Mouse (Mus musculus): Measurements from ENCODE around the gene Slc39a5. TPM values are rescaled to one million over a fixed set of nuclear protein-coding genes. Genes with fewer than 3 reads are reported as not detected.
A peak's percentile ranks its signal among the peaks of the same experiment; 100 is the strongest.

The Slc39a5 gene
- total and polyA plus RNA-seq, 3 experiments = not detected

DNA sequence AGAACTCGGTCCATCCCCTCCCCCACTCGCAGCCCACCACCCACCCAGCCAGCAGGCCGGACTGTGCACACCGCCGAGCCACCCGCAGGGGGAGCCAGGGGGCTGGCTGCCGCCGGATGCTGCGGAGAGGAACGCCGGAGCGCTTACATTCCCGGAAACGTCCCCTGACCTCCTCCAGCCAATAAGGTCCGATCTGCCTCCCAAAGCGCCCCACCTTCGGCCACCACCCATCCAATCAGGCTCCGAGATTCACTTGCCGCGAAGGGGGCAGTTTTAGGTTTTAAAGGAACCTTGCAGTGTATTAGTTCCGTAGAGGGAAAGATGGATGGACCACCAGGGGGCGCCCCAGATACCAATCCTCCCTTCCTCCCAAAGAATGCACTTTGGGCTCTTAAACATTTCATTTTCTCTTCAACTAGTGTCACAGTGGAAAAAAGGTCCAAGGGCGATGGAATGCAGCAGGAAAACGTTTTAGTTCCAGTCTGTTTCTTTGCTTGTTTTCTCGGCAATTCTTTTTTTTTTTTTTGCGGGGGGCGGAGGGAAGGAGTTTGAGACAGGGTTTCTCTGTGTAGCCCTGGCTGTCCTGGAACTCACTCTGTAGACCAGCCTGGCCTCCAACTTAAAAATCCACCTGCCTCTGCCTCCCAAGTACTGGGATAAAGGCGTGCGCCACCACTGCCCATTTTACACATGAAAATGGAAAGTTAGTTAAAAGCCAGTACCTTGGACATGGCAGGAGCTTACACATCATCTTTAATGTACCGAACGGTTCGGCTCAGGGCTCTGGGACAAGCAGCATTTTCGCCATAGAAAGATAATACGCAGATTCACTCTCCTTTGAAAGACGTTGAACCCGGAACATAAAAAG lies 8.9 kb upstream of the Slc39a5 start:
- peak; percentile 94 to 97 for DNase-seq
- Histone ChIP-seq H3K27ac (peak overlapping the region; percentile 89), H3K4me3 (peak overlapping the region; percentile 73), H3K9ac (ENCODE audit: low read depth, low read length) (peak overlapping the region; percentile 68), H3K36me3 (ENCODE audit: control insufficient read depth, insufficient read depth, low read length) (no peaks in the 10 kb centered on the region), H3K4me1 (ENCODE audit: control insufficient read depth, insufficient read depth, low read length) (peaks cover 5% of the 10 kb centered on the region), H3K79me2 (replicated peaks; ENCODE audit: control insufficient read depth, insufficient read depth, low read length) (no peaks in the 10 kb centered on the region), H3K27me3 (ENCODE audit: control insufficient read depth, insufficient read depth, low read length) (no peaks in the 10 kb centered on the region)
- WGBS = 3% methylated on average over 36 of the region's 36 CpGs
- intact Hi-C loops (cut with DNase I) = loop anchor here (1.0 to 5.0 kb wide), 5 partner anchors 31 to 127 kb away; partner anchors contain the start of genes Cs and Esyt1
- TF ChIP-seq POLR2A (IDR thresholded peaks at IDR 0.05; ENCODE audit: insufficient read depth, low read depth, low read length) = peak; percentile 53; the same call in 1 of the 2 replicates
- peak; percentile 49; the same call in 1 of the 2 replicates for TF ChIP-seq EP300 (IDR thresholded peaks at IDR 0.05; ENCODE audit: insufficient read depth, low read depth, low read length)
- peak; percentile 84 for TF ChIP-seq CTCF (IDR thresholded peaks at IDR 0.05)

GRCm38 (mm10) chr10:128408591-128409535 lies 7.8 kb upstream of the Slc39a5 start:
- DNase-seq = peak in 1 of 2 experiments; percentile 37
- Histone ChIP-seq H3K4me1 (ENCODE audit: control insufficient read depth, insufficient read depth, low read length) (peaks cover 5% of the 10 kb centered on the region), H3K79me2 (replicated peaks; ENCODE audit: control insufficient read depth, insufficient read depth, low read length) (no peaks in the 10 kb centered on the region), H3K9ac (ENCODE audit: low read depth, low read length) (peak overlapping the region; percentile 68), H3K27me3 (ENCODE audit: control insufficient read depth, insufficient read depth, low read length) (no peaks in the 10 kb centered on the region), H3K36me3 (ENCODE audit: control insufficient read depth, insufficient read depth, low read length) (no peaks in the 10 kb centered on the region), H3K27ac (peak overlapping the region; percentile 79), H3K4me3 (peak overlapping the region; percentile 73)
- intact Hi-C loops (cut with DNase I) = loop anchor here (2.0 to 5.0 kb wide), 3 partner anchors 30 to 128 kb away; partner anchors contain the start of gene Cs
- TF ChIP-seq EP300 (IDR thresholded peaks at IDR 0.05; ENCODE audit: insufficient read depth, low read depth, low read length) = no peak
- TF ChIP-seq POLR2A (IDR thresholded peaks at IDR 0.05; ENCODE audit: insufficient read depth, low read depth, low read length) = no peak
- no peak for TF ChIP-seq CTCF (IDR thresholded peaks at IDR 0.05)
- WGBS = 13% methylated on average over 35 of the region's 35 CpGs

DNA sequence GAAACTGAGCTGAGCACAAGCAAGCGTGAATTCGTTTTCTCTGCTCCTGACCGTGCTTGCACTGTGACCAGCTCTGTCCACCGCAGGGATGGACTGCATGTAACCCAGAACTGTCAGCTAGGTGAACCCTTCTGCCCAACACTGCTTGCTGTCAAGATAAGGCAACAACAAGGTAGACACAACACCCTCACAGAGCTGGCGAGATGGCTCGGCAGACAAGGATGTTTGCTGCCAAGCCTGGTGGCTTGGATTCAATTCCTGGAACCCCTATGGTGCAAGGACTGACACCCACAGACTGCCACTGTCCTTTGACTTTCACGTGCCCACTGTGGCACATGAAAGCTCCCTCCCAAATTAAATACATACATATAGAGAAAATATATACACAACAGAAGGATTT lies 2.9 kb upstream of the Slc39a5 start:
- 77% methylated on average over 7 of the region's 7 CpGs for WGBS
- no peak for TF ChIP-seq POLR2A (IDR thresholded peaks at IDR 0.05; ENCODE audit: insufficient read depth, low read depth, low read length)
- no peak for TF ChIP-seq EP300 (IDR thresholded peaks at IDR 0.05; ENCODE audit: insufficient read depth, low read depth, low read length)
- no peak for TF ChIP-seq CTCF (IDR thresholded peaks at IDR 0.05)
- intact Hi-C loops (cut with DNase I) = no loop called here
- no peak overlapping the region for H3K4me3 ChIP-seq
- no peak for DNase-seq
- no peaks in the 10 kb centered on the region for H3K79me2 ChIP-seq (replicated peaks; ENCODE audit: control insufficient read depth, insufficient read depth, low read length)
- H3K27ac ChIP-seq = no peak overlapping the region
- H3K9ac ChIP-seq (ENCODE audit: low read depth, low read length) = no peak overlapping the region
- H3K36me3 ChIP-seq (ENCODE audit: control insufficient read depth, insufficient read depth, low read length) = no peaks in the 10 kb centered on the region
- peaks cover 1% of the 10 kb centered on the region; the same call in 1 of the 2 replicates for H3K4me1 ChIP-seq (ENCODE audit: control insufficient read depth, insufficient read depth, low read length)
- H3K27me3 ChIP-seq (ENCODE audit: control insufficient read depth, insufficient read depth, low read length) = no peaks in the 10 kb centered on the region

DNA sequence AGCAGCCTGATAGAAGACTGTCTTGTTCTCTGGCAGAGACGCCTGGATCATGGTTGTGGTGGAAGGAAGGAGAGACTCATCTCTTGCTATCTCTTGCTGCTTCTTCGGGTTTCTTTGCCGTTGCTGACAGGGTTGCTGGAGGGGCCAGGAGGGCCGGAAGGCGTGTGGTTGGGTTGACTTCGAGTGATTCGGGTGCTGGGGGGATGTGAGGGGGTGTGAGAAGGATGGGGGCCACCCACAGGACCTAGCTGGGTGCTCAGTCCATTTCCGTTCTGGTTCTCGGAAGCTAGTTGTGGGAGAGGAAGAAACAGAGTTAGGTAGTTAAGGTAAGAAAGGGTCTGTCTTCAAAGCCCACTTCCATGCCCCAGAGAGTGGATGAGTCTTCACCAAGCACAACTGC lies 609 bp upstream of the Slc39a5 start:
- intact Hi-C loops (cut with DNase I) = no loop called here
- WGBS = 69% methylated on average over 9 of the region's 9 CpGs
- Histone ChIP-seq H3K4me1 (ENCODE audit: control insufficient read depth, insufficient read depth, low read length) (no peaks in the 10 kb centered on the region), H3K27ac (no peak overlapping the region), H3K4me3 (no peak overlapping the region), H3K79me2 (replicated peaks; ENCODE audit: control insufficient read depth, insufficient read depth, low read length) (no peaks in the 10 kb centered on the region), H3K36me3 (ENCODE audit: control insufficient read depth, insufficient read depth, low read length) (no peaks in the 10 kb centered on the region), H3K9ac (ENCODE audit: low read depth, low read length) (no peak overlapping the region), H3K27me3 (ENCODE audit: control insufficient read depth, insufficient read depth, low read length) (no peaks in the 10 kb centered on the region)
- TF ChIP-seq POLR2A (IDR thresholded peaks at IDR 0.05; ENCODE audit: insufficient read depth, low read depth, low read length) = no peak
- no peak for TF ChIP-seq EP300 (IDR thresholded peaks at IDR 0.05; ENCODE audit: insufficient read depth, low read depth, low read length)
- DNase-seq = no peak

DNA sequence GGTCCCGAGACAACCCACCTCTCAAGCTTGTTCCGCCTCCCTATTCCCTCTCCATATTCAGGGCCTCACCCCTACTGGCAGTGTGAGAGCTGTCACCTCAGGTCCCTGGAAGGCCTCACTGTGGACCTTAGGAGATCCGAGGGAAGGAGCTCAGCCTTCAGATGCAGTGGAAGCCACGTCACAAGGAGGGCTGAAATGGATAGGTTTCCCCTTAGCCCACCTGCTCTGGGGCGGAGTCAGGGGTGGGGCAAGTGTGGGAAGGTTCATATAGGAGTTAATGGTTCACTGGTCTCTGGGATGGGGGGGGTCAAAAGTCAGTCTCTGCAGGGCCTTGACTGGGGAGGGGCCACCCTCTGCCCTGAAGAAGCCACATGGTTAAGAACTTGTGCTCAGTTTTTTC lies 691 bp downstream of the Slc39a5 start:
- 61% methylated on average over 5 of the region's 5 CpGs for WGBS
- Histone ChIP-seq H3K27me3 (ENCODE audit: control insufficient read depth, insufficient read depth, low read length) (no peaks in the 10 kb centered on the region), H3K4me1 (ENCODE audit: control insufficient read depth, insufficient read depth, low read length) (no peaks in the 10 kb centered on the region), H3K36me3 (ENCODE audit: control insufficient read depth, insufficient read depth, low read length) (no peaks in the 10 kb centered on the region), H3K4me3 (no peak overlapping the region), H3K79me2 (replicated peaks; ENCODE audit: control insufficient read depth, insufficient read depth, low read length) (no peaks in the 10 kb centered on the region), H3K9ac (ENCODE audit: low read depth, low read length) (no peak overlapping the region), H3K27ac (no peak overlapping the region)
- no peak for DNase-seq
- no peak for TF ChIP-seq POLR2A (IDR thresholded peaks at IDR 0.05; ENCODE audit: insufficient read depth, low read depth, low read length)
- TF ChIP-seq CTCF (IDR thresholded peaks at IDR 0.05) = no peak
- TF ChIP-seq EP300 (IDR thresholded peaks at IDR 0.05; ENCODE audit: insufficient read depth, low read depth, low read length) = no peak
- intact Hi-C loops (cut with DNase I) = no loop called here

All from heart, adult 2 months (tissue).